Mouse (Mus musculus): ENCODE measurements at regions not wholly inside any gene's neighbourhood (a gene's known extent, or its start where the extent isn't known, plus 50 kb on each side); places are given as distances from the start of the nearest gene placed in this dataset.

GRCm38 (mm10) chr13:103472216-103472615 is 137.9 kb upstream of the Mast4 start:
- Histone ChIP-seq H3K79me3 (ENCODE audit: low read depth) (no peaks in the 10 kb centered on the region), H3K4me3 (ENCODE audit: insufficient read depth, poor library complexity, severe bottlenecking) (no peak overlapping the region), H3K79me2 (ENCODE audit: control insufficient read depth, insufficient read depth) (no peaks in the 10 kb centered on the region), H3ac (ENCODE audit: control insufficient read depth, insufficient read length, low read depth) (no peak overlapping the region), H3K27me3 (ENCODE audit: control insufficient read depth, insufficient read depth, insufficient read length) (no peaks in the 10 kb centered on the region), H3K36me3 (ENCODE audit: control insufficient read depth, insufficient read depth) (no peaks in the 10 kb centered on the region)
- TF ChIP-seq CTCF (IDR thresholded peaks at IDR 0.05; ENCODE audit: control insufficient read depth, insufficient read depth, insufficient read length), result no peak
- no peak for TF ChIP-seq MYOG (IDR thresholded peaks at IDR 0.05; ENCODE audit: control insufficient read depth, extremely low read depth, insufficient read length)
- TF ChIP-seq MYOD1 (IDR thresholded peaks at IDR 0.05; ENCODE audit: control insufficient read depth, insufficient read length, low read depth), result no peak
- no peak for TF ChIP-seq FOSL1 (IDR thresholded peaks at IDR 0.05; ENCODE audit: insufficient read depth, low read length, poor library complexity, severe bottlenecking)
- TF ChIP-seq USF1 (IDR thresholded peaks at IDR 0.05; ENCODE audit: low read depth), result no peak
- TF ChIP-seq MAX (IDR thresholded peaks at IDR 0.05), result no peak
- TF ChIP-seq CEBPB (IDR thresholded peaks at IDR 0.05; ENCODE audit: low read depth), result no peak

GRCm38 (mm10) chr13:103470141-103470540 is 135.8 kb upstream of the Mast4 start:
- TF ChIP-seq CEBPB (IDR thresholded peaks at IDR 0.05; ENCODE audit: low read depth) (no peak), USF1 (IDR thresholded peaks at IDR 0.05; ENCODE audit: low read depth) (no peak), MAX (IDR thresholded peaks at IDR 0.05) (no peak), MYOG (IDR thresholded peaks at IDR 0.05; ENCODE audit: control insufficient read depth, extremely low read depth, insufficient read length) (no peak), MYOD1 (IDR thresholded peaks at IDR 0.05; ENCODE audit: control insufficient read depth, insufficient read length, low read depth) (no peak), FOSL1 (IDR thresholded peaks at IDR 0.05; ENCODE audit: insufficient read depth, low read length, poor library complexity, severe bottlenecking) (no peak), CTCF (IDR thresholded peaks at IDR 0.05; ENCODE audit: control insufficient read depth, insufficient read depth, insufficient read length) (no peak)

GRCm38 (mm10) chr13:103460499-103460898 is 126.2 kb upstream of the Mast4 start:
- Histone ChIP-seq H3ac (ENCODE audit: control insufficient read depth, insufficient read length, low read depth) (no peak overlapping the region), H3K27me3 (ENCODE audit: control insufficient read depth, insufficient read depth, insufficient read length) (no peaks in the 10 kb centered on the region)

More at GRCm38 (mm10) chr13:103470141-103470540, 135.8 kb upstream of the Mast4 start:
- no peaks in the 10 kb centered on the region for H3K79me2 ChIP-seq (ENCODE audit: control insufficient read depth, insufficient read depth)
- no peaks in the 10 kb centered on the region for H3K36me3 ChIP-seq (ENCODE audit: control insufficient read depth, insufficient read depth)
- H3K4me3 ChIP-seq (ENCODE audit: insufficient read depth, poor library complexity, severe bottlenecking), result no peak overlapping the region
- H3K27me3 ChIP-seq (ENCODE audit: control insufficient read depth, insufficient read depth, insufficient read length), result no peaks in the 10 kb centered on the region
- no peak overlapping the region for H3ac ChIP-seq (ENCODE audit: control insufficient read depth, insufficient read length, low read depth)
- no peaks in the 10 kb centered on the region for H3K79me3 ChIP-seq (ENCODE audit: low read depth)

GRCm38 (mm10) chr13:103459486-103460147 is 125.3 kb upstream of the Mast4 start:
- no peaks in the 10 kb centered on the region for H3K79me3 ChIP-seq (ENCODE audit: low read depth)
- no peak for TF ChIP-seq CTCF (IDR thresholded peaks at IDR 0.05; ENCODE audit: control insufficient read depth, insufficient read depth, insufficient read length)
- TF ChIP-seq MYOD1 (IDR thresholded peaks at IDR 0.05; ENCODE audit: control insufficient read depth, insufficient read length, low read depth), result no peak
- no peak for TF ChIP-seq MYOG (IDR thresholded peaks at IDR 0.05; ENCODE audit: control insufficient read depth, extremely low read depth, insufficient read length)
- no peak for TF ChIP-seq CEBPB (IDR thresholded peaks at IDR 0.05; ENCODE audit: low read depth)
- no peak overlapping the region for H3K4me3 ChIP-seq (ENCODE audit: insufficient read depth, poor library complexity, severe bottlenecking)
- H3K27me3 ChIP-seq (ENCODE audit: control insufficient read depth, insufficient read depth, insufficient read length), result no peaks in the 10 kb centered on the region
- no peaks in the 10 kb centered on the region for H3K36me3 ChIP-seq (ENCODE audit: control insufficient read depth, insufficient read depth)
- H3K79me2 ChIP-seq (ENCODE audit: control insufficient read depth, insufficient read depth), result no peaks in the 10 kb centered on the region
- no peak overlapping the region for H3ac ChIP-seq (ENCODE audit: control insufficient read depth, insufficient read length, low read depth)

More at GRCm38 (mm10) chr13:103460499-103460898, 126.2 kb upstream of the Mast4 start:
- Histone ChIP-seq H3K79me3 (ENCODE audit: low read depth) (no peaks in the 10 kb centered on the region), H3K79me2 (ENCODE audit: control insufficient read depth, insufficient read depth) (no peaks in the 10 kb centered on the region), H3K4me3 (ENCODE audit: insufficient read depth, poor library complexity, severe bottlenecking) (no peak overlapping the region), H3K36me3 (ENCODE audit: control insufficient read depth, insufficient read depth) (no peaks in the 10 kb centered on the region)
- no peak for TF ChIP-seq FOSL1 (IDR thresholded peaks at IDR 0.05; ENCODE audit: insufficient read depth, low read length, poor library complexity, severe bottlenecking)
- TF ChIP-seq MYOD1 (IDR thresholded peaks at IDR 0.05; ENCODE audit: control insufficient read depth, insufficient read length, low read depth), result no peak
- no peak for TF ChIP-seq USF1 (IDR thresholded peaks at IDR 0.05; ENCODE audit: low read depth)
- TF ChIP-seq CEBPB (IDR thresholded peaks at IDR 0.05; ENCODE audit: low read depth), result no peak

- no peaks in the 10 kb centered on the region for H3K79me3 ChIP-seq (ENCODE audit: low read depth)
- no peak overlapping the region for H3K4me3 ChIP-seq (ENCODE audit: insufficient read depth, poor library complexity, severe bottlenecking)
- H3K27me3 ChIP-seq (ENCODE audit: control insufficient read depth, insufficient read depth, insufficient read length), result no peaks in the 10 kb centered on the region
- no peak for TF ChIP-seq MYOG (IDR thresholded peaks at IDR 0.05; ENCODE audit: control insufficient read depth, extremely low read depth, insufficient read length)
- TF ChIP-seq USF1 (IDR thresholded peaks at IDR 0.05; ENCODE audit: low read depth), result no peak
- no peak for TF ChIP-seq MAX (IDR thresholded peaks at IDR 0.05)
- no peak for TF ChIP-seq MYOD1 (IDR thresholded peaks at IDR 0.05; ENCODE audit: control insufficient read depth, insufficient read length, low read depth)
- TF ChIP-seq CTCF (IDR thresholded peaks at IDR 0.05; ENCODE audit: control insufficient read depth, insufficient read depth, insufficient read length), result no peak
- TF ChIP-seq CEBPB (IDR thresholded peaks at IDR 0.05; ENCODE audit: low read depth), result no peak
- TF ChIP-seq FOSL1 (IDR thresholded peaks at IDR 0.05; ENCODE audit: insufficient read depth, low read length, poor library complexity, severe bottlenecking), result no peak
- H3ac ChIP-seq (ENCODE audit: control insufficient read depth, insufficient read length, low read depth), result no peak overlapping the region
- H3K79me2 ChIP-seq (ENCODE audit: control insufficient read depth, insufficient read depth), result no peaks in the 10 kb centered on the region
- no peaks in the 10 kb centered on the region for H3K36me3 ChIP-seq (ENCODE audit: control insufficient read depth, insufficient read depth)
Observed at GRCm38 (mm10) chr13:103452837-103453236, 118.5 kb upstream of the Mast4 start.

- Histone ChIP-seq H3K79me2 (ENCODE audit: control insufficient read depth, insufficient read depth) (no peaks in the 10 kb centered on the region), H3K36me3 (ENCODE audit: control insufficient read depth, insufficient read depth) (no peaks in the 10 kb centered on the region), H3K79me3 (ENCODE audit: low read depth) (no peaks in the 10 kb centered on the region), H3K4me3 (ENCODE audit: insufficient read depth, poor library complexity, severe bottlenecking) (no peak overlapping the region), H3K27me3 (ENCODE audit: control insufficient read depth, insufficient read depth, insufficient read length) (no peaks in the 10 kb centered on the region), H3ac (ENCODE audit: control insufficient read depth, insufficient read length, low read depth) (no peak overlapping the region)
- TF ChIP-seq CEBPB (IDR thresholded peaks at IDR 0.05; ENCODE audit: low read depth) (no peak), USF1 (IDR thresholded peaks at IDR 0.05; ENCODE audit: low read depth) (no peak), CTCF (IDR thresholded peaks at IDR 0.05; ENCODE audit: control insufficient read depth, insufficient read depth, insufficient read length) (no peak), FOSL1 (IDR thresholded peaks at IDR 0.05; ENCODE audit: insufficient read depth, low read length, poor library complexity, severe bottlenecking) (no peak), MYOD1 (IDR thresholded peaks at IDR 0.05; ENCODE audit: control insufficient read depth, insufficient read length, low read depth) (no peak), MAX (IDR thresholded peaks at IDR 0.05) (no peak), MYOG (IDR thresholded peaks at IDR 0.05; ENCODE audit: control insufficient read depth, extremely low read depth, insufficient read length) (no peak)
Observed at GRCm38 (mm10) chr13:103430589-103430988, 96.3 kb upstream of the Mast4 start.
